Mouse (Mus musculus) bone marrow, adult 2 months (tissue): ENCODE measurements at regions not wholly inside any gene's neighbourhood (a gene's known extent, or its start where the extent isn't known, plus 50 kb on each side); places are given as distances from the start of the nearest gene placed in this dataset.

Experiments
- CTCF ChIP-seq: fragments of 200-500 bp; IDR thresholded peaks from 2 replicates; pipeline ENCODE4 v1.5.1; 2011; ENCODE audit warnings: low read length, control low read depth; ENCODE audit not compliant: control insufficient read depth, insufficient read depth
- POLR2A ChIP-seq: fragments of 200-500 bp; IDR thresholded peaks from 2 replicates; pipeline ENCODE4 v1.6.1; 2011; ENCODE audit warnings: low read depth, mild to moderate bottlenecking, control low read depth, low read length, borderline replicate concordance; ENCODE audit not compliant: control insufficient read depth

DNA sequence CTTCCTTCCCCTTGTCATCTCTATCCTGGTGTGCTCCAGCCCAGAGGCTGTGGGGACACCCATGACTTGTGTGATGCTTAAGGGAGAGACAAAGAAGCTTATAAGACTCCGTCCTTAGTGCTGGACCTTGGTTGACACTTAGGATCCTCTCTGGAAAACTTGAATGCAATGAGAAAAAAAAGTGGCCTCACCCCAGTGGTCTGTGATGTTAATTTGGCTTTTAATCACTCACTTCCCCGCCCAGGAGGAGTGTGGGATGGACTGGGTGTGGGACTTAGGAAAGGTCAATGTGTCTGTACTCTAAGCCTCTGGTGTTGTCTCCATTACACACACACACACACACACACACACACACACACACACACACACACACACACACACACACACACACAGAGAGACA is 60.0 kb downstream of the Nog start:
- TF ChIP-seq CTCF, result no peak
- TF ChIP-seq POLR2A, result no peak
